Mouse (Mus musculus): ENCODE results near the gene Cdr2l.

- TF ChIP-seq CTCF (IDR thresholded peaks at IDR 0.05; ENCODE audit: extremely low read depth, insufficient read depth, low read length) (no peak), POLR2A (IDR thresholded peaks at IDR 0.05; ENCODE audit: extremely low read depth, insufficient read depth, low read length) (no peak)
Observed at GRCm38 (mm10) chr11:115364136-115364535, 17.6 kb upstream of the Cdr2l start.

Data from cortical plate, adult 2 months (tissue).